Mouse (Mus musculus): ENCODE results near the gene Fat3. TPM values are rescaled to one million over a fixed set of nuclear protein-coding genes. Genes with fewer than 3 reads are reported as not detected.

The Fat3 gene
- polyA plus RNA-seq, 1 experiment from 2014 or later, result 0.44 TPM

DNA sequence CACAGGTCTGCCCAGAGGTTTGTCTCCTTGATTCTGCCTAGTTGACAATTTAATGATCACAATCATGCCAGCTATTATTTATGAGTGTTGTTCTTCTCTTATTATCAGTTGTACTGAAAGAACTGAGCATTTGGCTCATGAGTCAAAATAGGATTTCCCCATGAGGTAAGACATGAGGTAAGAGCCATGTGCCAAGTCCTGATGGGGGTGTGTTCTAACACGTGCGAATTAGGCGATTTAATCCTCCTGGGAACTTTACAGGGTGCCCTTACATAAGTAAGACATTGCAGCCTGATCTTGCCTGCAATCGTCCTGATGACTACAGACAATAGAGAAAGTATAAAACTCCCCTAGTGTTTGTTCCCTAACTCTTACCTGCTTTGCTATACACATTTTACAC is 631.6 kb downstream of the Fat3 start:
- H3K4me2 ChIP-seq, result no peak overlapping the region
- H3K27ac ChIP-seq, result no peak overlapping the region
- no peak for ATAC-seq (ENCODE audit: borderline replicate concordance, extremely low read depth, low FRiP score, low TSS enrichment)
- no peaks in the 10 kb centered on the region for H3K36me3 ChIP-seq
- H3K4me3 ChIP-seq, result no peak overlapping the region
- H3K4me1 ChIP-seq, result no peaks in the 10 kb centered on the region
- H3K9me3 ChIP-seq, result no peaks in the 10 kb centered on the region
- 62% methylated on average over 4 of the region's 4 CpGs for WGBS
- peaks cover 8% of the 10 kb centered on the region; the same call in 1 of the 2 replicates for H3K27me3 ChIP-seq
- H3K9ac ChIP-seq, result no peak overlapping the region

DNA sequence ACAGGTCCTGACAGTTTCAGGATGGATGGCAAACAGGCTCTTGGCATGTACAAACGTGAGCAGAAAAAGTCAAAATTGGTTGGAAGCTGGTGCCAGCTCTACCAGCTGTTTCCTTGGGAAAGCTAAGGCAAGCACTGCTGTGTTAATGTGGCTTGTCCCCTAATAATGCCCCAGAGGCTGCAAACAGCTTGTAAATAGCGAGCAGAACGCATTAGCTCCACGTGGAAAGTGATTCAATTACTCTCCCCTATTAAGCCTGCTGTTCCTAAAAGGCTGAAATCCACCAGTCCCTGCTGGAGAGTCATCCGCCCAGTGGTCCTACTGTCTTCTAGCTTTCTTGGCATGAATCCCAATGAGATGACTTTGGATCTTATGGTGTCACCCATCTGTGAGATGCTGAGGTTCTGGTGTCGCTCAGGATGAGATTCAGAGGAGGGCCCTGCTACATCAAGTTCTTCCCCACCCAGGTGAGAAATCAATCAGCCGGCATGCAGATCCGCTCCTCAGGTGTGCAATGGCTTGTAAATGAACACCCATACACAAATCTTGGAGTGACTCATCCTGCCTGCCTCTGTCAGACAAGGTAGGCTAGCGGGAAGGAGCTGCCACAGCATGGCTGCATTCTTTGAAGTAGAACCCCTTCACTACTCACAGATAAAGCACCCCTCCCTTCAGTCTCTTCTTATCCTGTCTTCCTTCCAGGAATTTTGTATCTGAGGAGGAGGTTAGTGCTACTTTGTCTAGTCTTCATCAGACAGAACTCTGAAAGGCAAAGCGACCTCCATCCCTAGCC is 634.6 kb downstream of the Fat3 start:
- no peak; the same call in 1 of the 2 replicates for ATAC-seq (ENCODE audit: borderline replicate concordance, extremely low read depth, low FRiP score, low TSS enrichment)
- 74% methylated on average over 10 of the region's 10 CpGs for WGBS
- Histone ChIP-seq H3K27ac (no peak overlapping the region), H3K9ac (no peak overlapping the region), H3K4me1 (no peaks in the 10 kb centered on the region), H3K4me2 (no peak overlapping the region), H3K36me3 (no peaks in the 10 kb centered on the region), H3K4me3 (no peak overlapping the region), H3K27me3 (no peaks in the 10 kb centered on the region), H3K9me3 (no peaks in the 10 kb centered on the region)

DNA sequence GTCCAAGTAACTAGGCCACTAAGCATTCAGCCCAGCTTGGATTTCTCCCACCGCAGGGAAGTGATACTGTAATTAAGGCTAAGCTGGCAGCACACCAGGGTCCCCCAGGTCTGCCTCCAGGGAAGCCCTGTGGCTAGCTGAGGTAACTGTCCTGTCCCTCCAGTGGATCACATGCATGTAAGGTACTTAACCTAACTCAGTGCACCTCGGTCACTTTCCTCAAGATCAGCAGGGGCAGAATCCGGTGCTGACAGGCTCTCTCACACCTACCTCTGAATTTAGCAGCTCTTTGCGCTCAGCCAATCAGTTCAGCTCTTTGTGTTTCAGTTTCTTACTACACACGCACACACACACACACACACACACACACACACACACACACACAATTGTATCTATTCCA is 639.7 kb downstream of the Fat3 start:
- Histone ChIP-seq H3K27me3 (no peaks in the 10 kb centered on the region), H3K9ac (no peak overlapping the region), H3K36me3 (no peaks in the 10 kb centered on the region), H3K4me2 (no peak overlapping the region), H3K27ac (no peak overlapping the region), H3K4me1 (no peaks in the 10 kb centered on the region), H3K9me3 (no peaks in the 10 kb centered on the region), H3K4me3 (no peak overlapping the region)
- ATAC-seq (ENCODE audit: borderline replicate concordance, extremely low read depth, low FRiP score, low TSS enrichment), result no peak
- 62% methylated on average over 5 of the region's 5 CpGs for WGBS
